Mouse (Mus musculus) lung, postnatal 0 days (tissue): Measurements from ENCODE around the gene Pigz. TPM values are rescaled to one million over a fixed set of nuclear protein-coding genes. Genes with fewer than 3 reads are reported as not detected.
A peak's percentile ranks its signal among the peaks of the same experiment; 100 is the strongest.

Experiments
- ATAC-seq: fragments of 200-750 bp; cut with Nextera tagmentation; 2 replicates; pipeline ENCODE4 v1.8.0; 2017; ENCODE audit warnings: moderate library complexity
- DNase-seq: peaks from one replicate; pipeline ENCODE4 v3.0.0-alpha.2; 2016; ENCODE audit warnings: low spot score
- H3K27ac ChIP-seq: fragments of 300-500 bp; sonication (generic); 2 replicates; pipeline ENCODE4 v1.5.1; 2014; ENCODE audit warnings: antibody characterized with exemption, mild to moderate bottlenecking, low read length, mixed read lengths
- H3K27me3 ChIP-seq: fragments of 300-500 bp; sonication (generic); replicated peaks from 2 replicates; pipeline ENCODE4 v1.6.1; 2014; ENCODE audit warnings: low read length, mixed read lengths; ENCODE audit not compliant: insufficient read depth
- H3K36me3 ChIP-seq: fragments of 300-500 bp; sonication (generic); 2 replicates; pipeline ENCODE4 v1.6.1; 2014; ENCODE audit warnings: low read length, mixed read lengths; ENCODE audit not compliant: insufficient read depth
- H3K4me1 ChIP-seq: fragments of 300-500 bp; sonication (generic); 2 replicates; pipeline ENCODE4 v1.6.1; 2014; ENCODE audit warnings: antibody characterized with exemption, low read depth, low read length, mixed read lengths; ENCODE audit not compliant: insufficient read depth
- H3K4me2 ChIP-seq: fragments of 300-500 bp; sonication (generic); replicated peaks from 2 replicates; pipeline ENCODE4 v1.6.1; 2014; ENCODE audit warnings: low read depth, mild to moderate bottlenecking, low read length, moderate library complexity, mixed read lengths
- H3K4me3 ChIP-seq: fragments of 300-500 bp; sonication (generic); 2 replicates; pipeline ENCODE4 v1.5.1; 2014; ENCODE audit warnings: low read depth, low read length
- H3K9ac ChIP-seq: fragments of 300-500 bp; sonication (generic); replicated peaks from 2 replicates; pipeline ENCODE4 v1.6.1; 2014; ENCODE audit warnings: low read depth, mild to moderate bottlenecking
- H3K9me3 ChIP-seq: fragments of 300-500 bp; sonication (generic); 2 replicates; pipeline ENCODE4 v1.6.1; 2016; ENCODE audit warnings: low read length, mixed read lengths
- CTCF ChIP-seq: IDR thresholded peaks from 2 replicates; pipeline ENCODE4 v1.5.1; 2016; ENCODE audit warnings: antibody characterized with exemption, mild to moderate bottlenecking
- EP300 ChIP-seq: IDR thresholded peaks from 2 replicates; pipeline ENCODE4 v1.6.1; 2016; ENCODE audit warnings: antibody characterized with exemption, mild to moderate bottlenecking, control low read depth
- WGBS: fragments of 180-500 bp; shearing (Covaris S2); extraction: QIAGEN DNeasy Blood & Tissue Kit; methylation state at CpG from one replicate; pipeline ENCODE4 v1.1.7; 2014; 5-methylcytosine and 5-hydroxymethylcytosine counted together
- polyA plus RNA-seq: library from polyadenylated mRNA; unstranded; fragments of >200 nt; fragmentation: Nextera tagmentation; extraction: Ambion mirVana; gene quantifications from 2 replicates; pipeline ENCODE4 v1.2.1, GENCODE M21; 2015

Gene Pigz
- polyA plus RNA-seq: 0.30 and 0.63 TPM in 2 replicates

GRCm38 (mm10) chr16:31933751-31934549 is at the start of gene Pigz:
Pigz (plus strand) TSS chr16:31933851.
- Histone ChIP-seq H3K36me3 (no peaks in the 10 kb centered on the region), H3K4me1 (peaks cover 11% of the 10 kb centered on the region; the same call in 1 of the 2 replicates), H3K27me3 (peaks cover 23% of the 10 kb centered on the region; the same call in 1 of the 2 replicates), H3K9ac (peak within 1 kb of the TSS; percentile 32), H3K4me2 (peak within 1 kb of the TSS; percentile 94), H3K9me3 (no peaks in the 10 kb centered on the region), H3K4me3 (peak within 1 kb of the TSS; percentile 51), H3K27ac (peak within 1 kb of the TSS; percentile 51; the same call in 1 of the 2 replicates)
- TF ChIP-seq EP300: no peak
- TF ChIP-seq CTCF: no peak
- DNase-seq: peak; percentile 33
- no peak for ATAC-seq
- 11% methylated on average over 42 of the region's 42 CpGs for WGBS

GRCm38 (mm10) chr16:31883902-31884301 is 49.7 kb upstream of the Pigz start:
- Histone ChIP-seq H3K4me3 (no peak overlapping the region), H3K9me3 (no peaks in the 10 kb centered on the region), H3K9ac (no peak overlapping the region), H3K36me3 (no peaks in the 10 kb centered on the region), H3K4me1 (no peaks in the 10 kb centered on the region), H3K27ac (no peak overlapping the region), H3K27me3 (no peaks in the 10 kb centered on the region), H3K4me2 (no peak overlapping the region; the same call in 1 of the 2 replicates)
- WGBS: 16% methylated on average over 6 of the region's 6 CpGs
- DNase-seq (no peak), ATAC-seq (no peak)
- no peak for TF ChIP-seq EP300
- no peak for TF ChIP-seq CTCF

- TF ChIP-seq EP300 (no peak), CTCF (no peak)
- no peak overlapping the region for H3K4me2 ChIP-seq
- DNase-seq: no peak
- no peak overlapping the region for H3K4me3 ChIP-seq
- no peak overlapping the region for H3K9ac ChIP-seq
- H3K9me3 ChIP-seq: no peaks in the 10 kb centered on the region
- H3K27ac ChIP-seq: no peak overlapping the region
- H3K27me3 ChIP-seq: no peaks in the 10 kb centered on the region
- H3K4me1 ChIP-seq: no peaks in the 10 kb centered on the region
- no peak for ATAC-seq
- WGBS: 79% methylated on average over 7 of the region's 7 CpGs
- H3K36me3 ChIP-seq: no peaks in the 10 kb centered on the region
Observed at GRCm38 (mm10) chr16:31890907-31891306, 42.7 kb upstream of the Pigz start.

GRCm38 (mm10) chr16:31893396-31894141 is 40.1 kb upstream of the Pigz start:
- WGBS: 72% methylated on average over 5 of the region's 5 CpGs
- DNase-seq (no peak), ATAC-seq (no peak)
- Histone ChIP-seq H3K27ac (no peak overlapping the region), H3K27me3 (no peaks in the 10 kb centered on the region), H3K9ac (no peak overlapping the region), H3K4me3 (no peak overlapping the region), H3K4me2 (no peak overlapping the region), H3K36me3 (no peaks in the 10 kb centered on the region), H3K4me1 (no peaks in the 10 kb centered on the region), H3K9me3 (no peaks in the 10 kb centered on the region)
- TF ChIP-seq EP300: no peak
- no peak for TF ChIP-seq CTCF

GRCm38 (mm10) chr16:31896971-31897774 is 36.5 kb upstream of the Pigz start:
- ATAC-seq (peak; percentile 32; the same call in 1 of the 2 replicates), DNase-seq (peak; percentile 48)
- Histone ChIP-seq H3K4me2 (peak overlapping the region; percentile 30), H3K9ac (no peak overlapping the region), H3K4me1 (no peaks in the 10 kb centered on the region), H3K27ac (no peak overlapping the region), H3K4me3 (no peak overlapping the region), H3K27me3 (no peaks in the 10 kb centered on the region), H3K36me3 (no peaks in the 10 kb centered on the region), H3K9me3 (no peaks in the 10 kb centered on the region)
- TF ChIP-seq EP300: no peak
- peak; percentile 46 for TF ChIP-seq CTCF
- 11% methylated on average over 29 of the region's 29 CpGs for WGBS
